Mouse (Mus musculus) liver, embryonic 13.5 days (tissue): ENCODE data around the gene Tcf7l1. TPM values are rescaled to one million over a fixed set of nuclear protein-coding genes. Genes with fewer than 3 reads are reported as not detected.

Source experiments
- ATAC-seq: fragments of 200-750 bp; cut with Nextera tagmentation; 2 replicates; pipeline ENCODE4 v1.8.0; 2017; ENCODE audit warnings: low read depth, mild to moderate bottlenecking, moderate number of reproducible peaks, moderate library complexity
- DNase-seq: peaks from one replicate; pipeline ENCODE4 v3.0.0; 2022
- H3K27ac ChIP-seq: fragments of 300-500 bp; sonication (generic); 2 replicates; pipeline ENCODE4 v1.5.1; 2015; ENCODE audit warnings: moderate library complexity, mild to moderate bottlenecking, inconsistent platforms
- H3K27me3 ChIP-seq: fragments of 300-500 bp; sonication (generic); 2 replicates; pipeline ENCODE4 v1.6.1; 2015; ENCODE audit warnings: mild to moderate bottlenecking, inconsistent platforms
- H3K36me3 ChIP-seq: fragments of 300-500 bp; sonication (generic); 2 replicates; pipeline ENCODE4 v1.6.1; 2015; ENCODE audit warnings: mild to moderate bottlenecking, inconsistent platforms
- H3K4me1 ChIP-seq: fragments of 300-500 bp; sonication (generic); replicated peaks from 2 replicates; pipeline ENCODE4 v1.6.1; 2015; ENCODE audit warnings: inconsistent platforms
- H3K4me2 ChIP-seq: fragments of 300-500 bp; sonication (generic); 2 replicates; pipeline ENCODE4 v1.6.1; 2015; ENCODE audit warnings: inconsistent platforms, mild to moderate bottlenecking, moderate library complexity
- H3K4me3 ChIP-seq: fragments of 300-500 bp; sonication (generic); replicated peaks from 2 replicates; pipeline ENCODE4 v1.5.1; 2015; ENCODE audit warnings: mild to moderate bottlenecking, inconsistent platforms
- H3K9ac ChIP-seq: fragments of 300-500 bp; sonication (generic); 2 replicates; pipeline ENCODE4 v1.6.1; 2015; ENCODE audit warnings: mild to moderate bottlenecking, inconsistent platforms
- H3K9me3 ChIP-seq: fragments of 300-500 bp; sonication (generic); replicated peaks from 2 replicates; pipeline ENCODE4 v1.6.1; 2016; ENCODE audit warnings: inconsistent platforms
- WGBS: fragments of 180-500 bp; shearing (Covaris S2); methylation state at CpG from one replicate; pipeline ENCODE4 v1.1.7; 2015; ENCODE audit not compliant: insufficient replicate concordance; 5-methylcytosine and 5-hydroxymethylcytosine counted together
- polyA plus RNA-seq: library from polyadenylated mRNA; unstranded; fragments of >200 nt; fragmentation: Nextera tagmentation; extraction: Ambion mirVana; gene quantifications from 2 replicates; pipeline ENCODE4 v1.2.1, GENCODE M21; 2015

Gene Tcf7l1
- polyA plus RNA-seq, 1 experiment from 2014 or later, result 3.3 TPM

GRCm38 (mm10) chr6:72636940-72637339, 152.1 kb downstream of the Tcf7l1 start:
- no peak for DNase-seq
- 47% methylated on average over 3 of the region's 3 CpGs for WGBS
- 0 out of 2 replicates have a peak, but pooled peaks cover 3% of the 10 kb centered on the region for H3K36me3 ChIP-seq

GRCm38 (mm10) chr6:72635760-72636431, 153.2 kb downstream of the Tcf7l1 start:
- no peak overlapping the region for H3K4me3 ChIP-seq
- ATAC-seq, result no peak
- 0 out of 2 replicates have a peak, but pooled peaks cover 5% of the 10 kb centered on the region for H3K36me3 ChIP-seq
- 43% methylated on average over 12 of the region's 12 CpGs for WGBS
- no peaks in the 10 kb centered on the region for H3K27me3 ChIP-seq
- H3K4me2 ChIP-seq, result no peak overlapping the region
- H3K9me3 ChIP-seq, result no peaks in the 10 kb centered on the region
- H3K4me1 ChIP-seq, result peaks cover 14% of the 10 kb centered on the region
- DNase-seq, result peak; percentile 23
- H3K9ac ChIP-seq, result no peak overlapping the region
- no peak overlapping the region for H3K27ac ChIP-seq

More at GRCm38 (mm10) chr6:72636940-72637339, 152.1 kb downstream of the Tcf7l1 start:
- Histone ChIP-seq H3K9me3 (no peaks in the 10 kb centered on the region), H3K4me3 (no peak overlapping the region), H3K4me1 (peaks cover 14% of the 10 kb centered on the region), H3K9ac (no peak overlapping the region), H3K4me2 (no peak overlapping the region), H3K27ac (no peak overlapping the region), H3K27me3 (no peaks in the 10 kb centered on the region)
- ATAC-seq, result no peak

GRCm38 (mm10) chr6:72634311-72634710, 154.7 kb downstream of the Tcf7l1 start:
- Histone ChIP-seq H3K9me3 (no peaks in the 10 kb centered on the region), H3K4me3 (no peak overlapping the region), H3K4me1 (peaks cover 14% of the 10 kb centered on the region), H3K27me3 (no peaks in the 10 kb centered on the region), H3K4me2 (no peak overlapping the region), H3K9ac (no peak overlapping the region), H3K36me3 (0 out of 2 replicates have a peak, but pooled peaks cover 5% of the 10 kb centered on the region), H3K27ac (no peak overlapping the region; the same call in 1 of the 2 replicates)
- DNase-seq (no peak), ATAC-seq (no peak)
- WGBS, result 35% methylated on average over 10 of the region's 10 CpGs

GRCm38 (mm10) chr6:72631700-72632099, 157.4 kb downstream of the Tcf7l1 start:
- 58% methylated on average over 6 of the region's 6 CpGs for WGBS
- ATAC-seq, result no peak
- Histone ChIP-seq H3K4me2 (no peak overlapping the region), H3K27ac (no peak overlapping the region), H3K36me3 (0 out of 2 replicates have a peak, but pooled peaks cover 5% of the 10 kb centered on the region), H3K27me3 (no peaks in the 10 kb centered on the region), H3K4me3 (no peak overlapping the region), H3K4me1 (peaks cover 14% of the 10 kb centered on the region), H3K9ac (no peak overlapping the region), H3K9me3 (no peaks in the 10 kb centered on the region)
- DNase-seq, result no peak

GRCm38 (mm10) chr6:72630961-72631360, 158.1 kb downstream of the Tcf7l1 start:
- no peaks in the 10 kb centered on the region for H3K27me3 ChIP-seq
- DNase-seq, result no peak
- ATAC-seq, result no peak
- peaks cover 7% of the 10 kb centered on the region for H3K4me1 ChIP-seq
- no peak overlapping the region for H3K4me2 ChIP-seq
- H3K9ac ChIP-seq, result no peak overlapping the region
- H3K36me3 ChIP-seq, result 0 out of 2 replicates have a peak, but pooled peaks cover 5% of the 10 kb centered on the region
- WGBS, result 77% methylated on average over 14 of the region's 14 CpGs
- H3K27ac ChIP-seq, result no peak overlapping the region
- H3K4me3 ChIP-seq, result no peak overlapping the region
- H3K9me3 ChIP-seq, result no peaks in the 10 kb centered on the region

GRCm38 (mm10) chr6:72630370-72630769, 158.7 kb downstream of the Tcf7l1 start:
- Histone ChIP-seq H3K4me1 (peaks cover 7% of the 10 kb centered on the region), H3K27me3 (no peaks in the 10 kb centered on the region), H3K4me3 (no peak overlapping the region), H3K36me3 (0 out of 2 replicates have a peak, but pooled peaks cover 5% of the 10 kb centered on the region), H3K27ac (no peak overlapping the region), H3K9ac (no peak overlapping the region), H3K4me2 (no peak overlapping the region), H3K9me3 (no peaks in the 10 kb centered on the region)
- ATAC-seq (no peak), DNase-seq (no peak)
- WGBS, result 79% methylated on average over 2 of the region's 2 CpGs

GRCm38 (mm10) chr6:72627276-72627675, 161.8 kb downstream of the Tcf7l1 start:
- Histone ChIP-seq H3K4me2 (no peak overlapping the region), H3K9me3 (no peaks in the 10 kb centered on the region), H3K4me1 (no peaks in the 10 kb centered on the region), H3K36me3 (0 out of 2 replicates have a peak, but pooled peaks cover 2% of the 10 kb centered on the region), H3K27ac (no peak overlapping the region), H3K9ac (no peak overlapping the region), H3K4me3 (no peak overlapping the region), H3K27me3 (no peaks in the 10 kb centered on the region)
- no peak for DNase-seq
- no peak for ATAC-seq
- WGBS, result 85% methylated on average over 16 of the region's 16 CpGs

GRCm38 (mm10) chr6:72626391-72626790, 162.7 kb downstream of the Tcf7l1 start:
- ATAC-seq (no peak), DNase-seq (no peak)
- Histone ChIP-seq H3K4me3 (no peak overlapping the region), H3K4me2 (no peak overlapping the region), H3K4me1 (peaks cover 3% of the 10 kb centered on the region), H3K9me3 (no peaks in the 10 kb centered on the region), H3K27me3 (no peaks in the 10 kb centered on the region), H3K9ac (no peak overlapping the region), H3K27ac (no peak overlapping the region), H3K36me3 (0 out of 2 replicates have a peak, but pooled peaks cover 2% of the 10 kb centered on the region)
- WGBS, result 67% methylated on average over 7 of the region's 7 CpGs

GRCm38 (mm10) chr6:72623661-72624402, 165.2 kb downstream of the Tcf7l1 start:
- Histone ChIP-seq H3K4me3 (no peak overlapping the region), H3K4me1 (peaks cover 7% of the 10 kb centered on the region), H3K36me3 (no peaks in the 10 kb centered on the region), H3K9ac (no peak overlapping the region), H3K27me3 (no peaks in the 10 kb centered on the region), H3K27ac (no peak overlapping the region), H3K9me3 (no peaks in the 10 kb centered on the region), H3K4me2 (no peak overlapping the region)
- no peak for DNase-seq
- ATAC-seq, result no peak
- 64% methylated on average over 8 of the region's 8 CpGs for WGBS

- H3K27ac ChIP-seq, result no peak overlapping the region
- H3K36me3 ChIP-seq, result no peaks in the 10 kb centered on the region
- no peak overlapping the region for H3K4me2 ChIP-seq
- H3K9me3 ChIP-seq, result no peaks in the 10 kb centered on the region
- no peaks in the 10 kb centered on the region for H3K27me3 ChIP-seq
- H3K4me1 ChIP-seq, result peaks cover 12% of the 10 kb centered on the region
- no peak for ATAC-seq
- H3K9ac ChIP-seq, result no peak overlapping the region
- WGBS, result 58% methylated on average over 3 of the region's 3 CpGs
- no peak for DNase-seq
- no peak overlapping the region for H3K4me3 ChIP-seq
Measured at GRCm38 (mm10) chr6:72622917-72623316, 166.1 kb downstream of the Tcf7l1 start.

- Histone ChIP-seq H3K27ac (no peak overlapping the region), H3K36me3 (no peaks in the 10 kb centered on the region), H3K9ac (no peak overlapping the region), H3K4me2 (no peak overlapping the region), H3K27me3 (no peaks in the 10 kb centered on the region), H3K4me3 (no peak overlapping the region), H3K4me1 (peaks cover 24% of the 10 kb centered on the region), H3K9me3 (no peaks in the 10 kb centered on the region)
- WGBS, result 31% methylated on average over 5 of the region's 5 CpGs
- no peak for ATAC-seq
- no peak for DNase-seq
Measured at GRCm38 (mm10) chr6:72620920-72621319, 168.1 kb downstream of the Tcf7l1 start.
